Mouse (Mus musculus) heart, adult 18-20 months (tissue): Measurements from ENCODE around the gene Plod3. TPM values are rescaled to one million over a fixed set of nuclear protein-coding genes. Genes with fewer than 3 reads are reported as not detected.

Experiments
- DNase-seq, 2 experiments: peaks; one replicate each; pipeline ENCODE4 v3.0.0; 2021 to 2022; ENCODE audit warnings: mixed read lengths in 1 of 2
- microRNA-seq, 2 experiments: library from miRNA; unstranded; fragments of <30 nt; microRNA quantifications; one replicate each; pipeline ENCODE4 v1.2.0; 2022
- total RNA-seq, 2 experiments: library from RNA; stranded (reverse); gene quantifications; 2 replicates each; pipeline ENCODE4 v1.2.3; 2021

Plod3 gene
- total RNA-seq, 2 experiments from 2014 or later, result 33.2 to 35.8 TPM

- DNase-seq, result no peak
Measured at GRCm38 (mm10) chr5:137024318-137024717, 37.5 kb downstream of the Plod3 start.

- DNase-seq, result peak; percentile 62 to 92
Measured at GRCm38 (mm10) chr5:137025132-137025531, 38.3 kb downstream of the Plod3 start.

GRCm38 (mm10) chr5:137026092-137026491 lies 39.3 kb downstream of the Plod3 start, which contains the start of gene Vgf:
Gene Vgf (plus strand): TSS chr5:137026392.
- DNase-seq, result no peak

- no peak for DNase-seq
Measured at GRCm38 (mm10) chr5:137028561-137029272, 41.9 kb downstream of the Plod3 start.

GRCm38 (mm10) chr5:137029273-137029585 lies 42.4 kb downstream of the Plod3 start:
- DNase-seq, result no peak

- DNase-seq, result peak; percentile 92 to 95
Measured at GRCm38 (mm10) chr5:137029643-137030415, 43.0 kb downstream of the Plod3 start.

- DNase-seq, result no peak
Measured at GRCm38 (mm10) chr5:137030416-137030810, 43.6 kb downstream of the Plod3 start.

- DNase-seq, result peak in 1 of 2 experiments; percentile 25
Measured at GRCm38 (mm10) chr5:137031076-137032032, 44.5 kb downstream of the Plod3 start.

- DNase-seq, result peak; percentile 19 to 23
Measured at GRCm38 (mm10) chr5:137032033-137032421, 45.2 kb downstream of the Plod3 start.

- peak; percentile 92 for DNase-seq
Measured at GRCm38 (mm10) chr5:137032641-137033074, 45.8 kb downstream of the Plod3 start.

GRCm38 (mm10) chr5:137036211-137036610 lies 49.4 kb downstream of the Plod3 start:
- DNase-seq, result no peak

- no peak for DNase-seq
Measured at GRCm38 (mm10) chr5:137039453-137039852, 52.6 kb downstream of the Plod3 start.

GRCm38 (mm10) chr5:137041442-137041841 lies 54.6 kb downstream of the Plod3 start:
- no peak for DNase-seq

GRCm38 (mm10) chr5:137043997-137044396 lies 57.2 kb downstream of the Plod3 start:
- DNase-seq, result no peak

- peak; percentile 96 to 97 for DNase-seq
Measured at GRCm38 (mm10) chr5:137045402-137046323, 58.8 kb downstream of the Plod3 start, which contains the start of gene Ap1s1. Gene Ap1s1 (minus strand): TSS chr5:137046135.

Small RNA genes within 50 kb of the gene (microRNA-seq; reads per million reads assigned to microRNA genes)
- 10.3 to 13.3 reads per million in 2 experiments for gene Mir702

Other genes starting within 250 kb of the Plod3 start
- gene Col26a1, start 103.8 kb upstream of the Plod3 start, total RNA-seq, result not detected
- gene Ift22, start 78.9 kb upstream of the Plod3 start, total RNA-seq, result 10 to 100 TPM in 1 of 2 experiments, 1 to 10 TPM in 1; 8.9 to 10.0 TPM
- gene Fis1, start 33.7 kb upstream of the Plod3 start, total RNA-seq, result 100 to 1,000 TPM; 190 to 205 TPM
- 1 to 10 TPM; 5.1 to 8.4 TPM for gene Cldn15, start 20.4 kb upstream of the Plod3 start, total RNA-seq
- 10 to 100 TPM; 62.6 to 67.4 TPM for gene Znhit1, start 1.0 kb downstream of the Plod3 start, total RNA-seq
- not detected for gene Vgf, start 39.4 kb downstream of the Plod3 start, total RNA-seq
- gene Ap1s1, start 59.1 kb downstream of the Plod3 start, total RNA-seq, result 10 to 100 TPM; 37.5 to 40.2 TPM
- gene Serpine1, start 85.2 kb downstream of the Plod3 start, total RNA-seq, result 10 to 100 TPM; 18.4 to 33.2 TPM
- gene Trim56, start 129.2 kb downstream of the Plod3 start, total RNA-seq, result 10 to 100 TPM; 19.0 to 21.5 TPM
- not detected for gene Muc3, start 162.3 kb downstream of the Plod3 start, total RNA-seq
- under 1 TPM; 0.33 to 0.40 TPM for gene Muc3a, start 225.4 kb downstream of the Plod3 start, total RNA-seq